In the genomic region with DNA sequence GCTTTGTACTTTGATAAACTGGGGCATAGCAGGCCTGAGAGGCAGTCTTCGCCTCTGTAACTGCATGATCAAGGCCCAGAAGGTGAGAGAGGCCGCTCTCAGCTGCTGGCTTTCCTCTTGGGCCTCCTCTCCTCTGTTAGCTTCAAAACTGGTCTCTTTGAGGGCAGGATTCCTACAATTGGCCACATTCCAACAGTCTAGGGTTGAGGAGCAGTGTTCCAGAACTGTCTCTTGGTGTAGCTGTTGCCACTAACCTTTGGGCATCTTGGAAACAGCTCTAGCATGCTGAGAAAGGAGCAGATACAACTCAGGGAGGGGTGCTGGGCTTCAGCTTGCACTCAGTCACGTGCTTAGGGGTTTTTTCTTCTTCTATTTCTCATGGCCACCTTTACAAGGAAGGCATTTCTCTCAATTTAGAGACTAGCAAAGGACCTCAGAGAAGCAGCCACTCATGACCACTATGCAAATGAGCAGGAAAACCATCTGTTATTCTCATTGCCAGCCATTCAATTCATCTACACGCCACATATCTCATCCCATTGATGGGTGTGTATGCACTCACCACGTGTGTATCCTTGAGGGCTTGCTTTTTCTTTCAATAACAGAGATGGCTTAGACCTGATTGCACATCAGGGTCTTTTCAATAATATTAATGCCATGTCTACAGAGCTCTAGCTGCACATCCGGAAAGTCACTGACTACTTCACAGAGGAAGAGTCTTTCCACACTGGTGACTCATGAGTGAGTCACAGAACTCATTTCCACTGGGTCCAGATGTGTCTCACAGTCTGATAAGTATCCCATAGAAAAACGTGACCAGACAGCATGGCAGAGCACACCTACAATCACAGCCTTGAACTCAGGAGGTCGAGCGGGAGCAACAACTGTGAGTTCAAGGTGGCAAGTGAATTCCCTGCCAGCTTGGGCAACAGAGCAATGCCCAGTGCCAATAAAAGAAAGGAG, we compare ENCODE assay signal across 19 mouse cellular contexts.
DNase-seq lines count a peak whose midpoint lies in the region; ATAC-seq and TF ChIP-seq lines count a peak whose summit lies in the region.
"Had no signal": no experiment of that assay in that cellular context is flagged by ENCODE, and none has a peak within 500 bp of the region (broad histone marks: within the 10 kb centered on the region; RNA-seq: fewer than 3 reads in every experiment).

No protein-coding gene starts in this region.

- no peak for ATAC-seq in hindbrain, postnatal 0 days
- no peak for ATAC-seq in hindbrain, embryonic 11.5 days (ENCODE audit: low FRiP score)
- ATAC-seq: forebrain, postnatal 0 days had no signal

- TF ChIP-seq POLR2A in cerebellum, adult 2 months (IDR thresholded peaks at IDR 0.05; ENCODE audit: borderline replicate concordance, insufficient read depth, low read length), result no peak

- no peak overlapping the region for H3K9ac ChIP-seq in hindbrain, postnatal 0 days (replicated peaks; ENCODE audit: low read length)
- no peak overlapping the region for H3K9ac ChIP-seq in hindbrain, embryonic 11.5 days (ENCODE audit: low read depth, low read length)
- H3K9ac ChIP-seq: forebrain, postnatal 0 days; hindbrain, embryonic 14.5 days; liver, embryonic 13.5 days had no signal

- TF ChIP-seq CTCF in hindbrain, postnatal 0 days (IDR thresholded peaks at IDR 0.05; ENCODE audit: low read depth), result no peak
- TF ChIP-seq CTCF in left cerebral cortex, adult 2 months (IDR thresholded peaks at IDR 0.05), result no peak
- TF ChIP-seq CTCF in cerebellum, adult 2 months (IDR thresholded peaks at IDR 0.05; ENCODE audit: borderline replicate concordance, insufficient read depth, low read depth, low read length), result no peak

- DNase-seq in adrenal gland, adult (ENCODE audit: inconsistent age in 2 of 2, low spot score in 1 of 2), result peak; percentile 27 to 70
- DNase-seq in adrenal gland, adult 18-20 months (ENCODE audit: low spot score in 2 of 2), result no peak
- peak; percentile 48 for DNase-seq in hindbrain, postnatal 0 days (ENCODE audit: low spot score)
- DNase-seq in hindbrain, embryonic 11.5 days (ENCODE audit: low spot score), result no peak
- DNase-seq in 416B (ENCODE audit: low read depth), result peak; percentile 88
- peak; percentile 66 for DNase-seq in brain, adult 2 months (ENCODE audit: low read depth, low spot score)
- no peak for DNase-seq in left cerebral cortex, adult 2 months (ENCODE audit: extremely low spot score in 1 of 2, low spot score in 2 of 2)
- no peak for DNase-seq in cerebellum, adult 2 months
- DNase-seq: cerebellum, adult 11 months; forebrain, postnatal 0 days; kidney, adult 11 months; kidney, postnatal 36 days; layer of hippocampus, postnatal 36 days; liver, embryonic 13.5 days; lung, postnatal 36 days; right cerebral cortex, postnatal 4 days; thymus, adult 2 months had no signal

- no peaks in the 10 kb centered on the region for H3K27me3 ChIP-seq in hindbrain, postnatal 0 days (ENCODE audit: insufficient read depth, low read length)
- H3K27me3 ChIP-seq in hindbrain, embryonic 11.5 days (ENCODE audit: control insufficient read depth, insufficient read depth, low read length), result no peaks in the 10 kb centered on the region
- H3K27me3 ChIP-seq in cerebellum, adult 2 months (ENCODE audit: control insufficient read depth, insufficient read depth, low read length), result no peaks in the 10 kb centered on the region; the same call in 1 of the 2 replicates
- H3K27me3 ChIP-seq: liver, embryonic 13.5 days had no signal

- no peak overlapping the region for H3K27ac ChIP-seq in hindbrain, postnatal 0 days
- no peak overlapping the region for H3K27ac ChIP-seq in hindbrain, embryonic 11.5 days (ENCODE audit: low read depth, low read length)
- H3K27ac ChIP-seq in left cerebral cortex, adult 2 months, result no peak overlapping the region
- no peak overlapping the region for H3K27ac ChIP-seq in cerebellum, adult 2 months (ENCODE audit: insufficient read depth, low read length)
- H3K27ac ChIP-seq: hindbrain, embryonic 14.5 days; limb, embryonic 10.5 days; liver, embryonic 13.5 days had no signal

- H3K4me3 ChIP-seq in hindbrain, postnatal 0 days (ENCODE audit: low read length), result no peak overlapping the region
- H3K4me3 ChIP-seq in hindbrain, embryonic 11.5 days (ENCODE audit: low read depth, low read length), result no peak overlapping the region
- H3K4me3 ChIP-seq in left cerebral cortex, adult 2 months, result no peak overlapping the region
- no peak overlapping the region for H3K4me3 ChIP-seq in cerebellum, adult 2 months (replicated peaks; ENCODE audit: insufficient read depth, low read depth, low read length)
- H3K4me3 ChIP-seq: limb, embryonic 10.5 days; liver, embryonic 13.5 days had no signal

- no peaks in the 10 kb centered on the region for H3K4me1 ChIP-seq in hindbrain, postnatal 0 days (ENCODE audit: insufficient read depth, low read length)
- no peaks in the 10 kb centered on the region for H3K4me1 ChIP-seq in hindbrain, embryonic 11.5 days (replicated peaks; ENCODE audit: control insufficient read depth, insufficient read depth, low read length)
- peaks cover 2% of the 10 kb centered on the region; the same call in 1 of the 2 replicates for H3K4me1 ChIP-seq in cerebellum, adult 2 months (ENCODE audit: control insufficient read depth, insufficient read depth, low read length)
- H3K4me1 ChIP-seq: limb, embryonic 10.5 days; liver, embryonic 13.5 days had no signal

- H3K36me3 ChIP-seq in hindbrain, postnatal 0 days (ENCODE audit: insufficient read depth, low read length), result no peaks in the 10 kb centered on the region
- no peaks in the 10 kb centered on the region for H3K36me3 ChIP-seq in hindbrain, embryonic 11.5 days (ENCODE audit: control insufficient read depth, insufficient read depth, low read length)
- H3K36me3 ChIP-seq: limb, embryonic 10.5 days; liver, embryonic 13.5 days had no signal

- 66% methylated on average over 9 of the region's 9 CpGs for WGBS in hindbrain, postnatal 0 days
- WGBS in hindbrain, embryonic 11.5 days, result 75% methylated on average over 9 of the region's 9 CpGs
- 78% methylated on average over 9 of the region's 9 CpGs for WGBS in cerebellum, adult 2 months

- intact Hi-C loops in left cerebral cortex, adult 2 months (cut with DNase I), result no loop called here

- H3K9me3 ChIP-seq in hindbrain, postnatal 0 days (ENCODE audit: low read length), result no peaks in the 10 kb centered on the region
- H3K9me3 ChIP-seq in hindbrain, embryonic 11.5 days (ENCODE audit: control insufficient read depth, low read length), result no peaks in the 10 kb centered on the region
- H3K9me3 ChIP-seq: limb, embryonic 10.5 days; liver, embryonic 13.5 days had no signal

- H3K4me2 ChIP-seq in hindbrain, postnatal 0 days (ENCODE audit: low read depth, low read length), result no peak overlapping the region
- H3K4me2 ChIP-seq in hindbrain, embryonic 11.5 days (replicated peaks; ENCODE audit: low read depth, low read length), result no peak overlapping the region
- H3K4me2 ChIP-seq: hindbrain, embryonic 14.5 days; liver, embryonic 13.5 days had no signal

Comparison
In these comparisons a context has a peak if more than half of its experiments do, and no peak if none do; other contexts are left out.
1. DNase-seq: peak in adrenal gland, adult (2 of 2), hindbrain, postnatal 0 days (single experiment), 416B (single experiment) and brain, adult 2 months (single experiment); none in adrenal gland, adult 18-20 months (0 of 2), hindbrain, embryonic 11.5 days (single experiment), left cerebral cortex, adult 2 months (0 of 2) and cerebellum, adult 2 months (0 of 2).